Mouse (Mus musculus) spleen, adult 18-20 months (tissue): Measurements from ENCODE around the gene Cd274.
"Not testable (repeated sequence)": the region's sequence is repeated elsewhere in the genome, so short reads cannot be mapped to it uniquely, and the experiment has no call there.

ENCODE experiments used
- DNase-seq, 2 experiments: peaks; one replicate each; pipeline ENCODE4 v3.0.0; 2022; ENCODE audit warnings: mixed read lengths in 2 of 2

The Cd274 gene

GRCm38 (mm10) chr19:29396353-29396752 lies 29.1 kb downstream of the Cd274 start:
- no peak for DNase-seq

DNA sequence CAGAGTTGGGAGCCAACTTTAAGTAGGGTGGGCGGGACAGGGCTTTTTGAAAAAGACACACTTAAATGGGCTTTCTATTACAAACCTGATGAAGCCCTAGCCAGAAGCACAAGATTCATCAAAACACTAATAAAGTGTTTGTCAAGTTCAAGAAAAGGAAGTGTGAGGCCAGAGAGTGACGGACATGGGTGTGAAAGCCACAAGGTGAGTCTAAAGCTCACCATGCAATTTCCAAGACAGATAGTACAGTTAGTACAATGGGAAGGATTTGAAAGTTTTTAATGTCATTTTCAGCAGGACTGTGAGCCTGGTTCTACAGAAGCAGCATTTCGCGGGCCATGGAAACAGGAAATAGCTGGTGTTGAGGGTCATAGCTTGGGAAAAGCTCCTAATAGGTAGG lies 32.5 kb downstream of the Cd274 start:
- no peak for DNase-seq

GRCm38 (mm10) chr19:29400466-29400865 lies 33.2 kb downstream of the Cd274 start:
- no peak for DNase-seq

GRCm38 (mm10) chr19:29402621-29403020 lies 35.4 kb downstream of the Cd274 start:
- no peak for DNase-seq

- no peak for DNase-seq
These were observed 36.0 kb downstream of the Cd274 start for GRCm38 (mm10) chr19:29403251-29403650.

GRCm38 (mm10) chr19:29405388-29405787 lies 38.1 kb downstream of the Cd274 start:
- no peak for DNase-seq

- DNase-seq: no peak
These were observed 39.1 kb downstream of the Cd274 start for GRCm38 (mm10) chr19:29406042-29407017.

- no peak for DNase-seq
These were observed 43.4 kb downstream of the Cd274 start, which contains the start of gene Pdcd1lg2 for GRCm38 (mm10) chr19:29410619-29411018. TSS of gene Pdcd1lg2 (plus strand) at chr19:29410919.

DNA sequence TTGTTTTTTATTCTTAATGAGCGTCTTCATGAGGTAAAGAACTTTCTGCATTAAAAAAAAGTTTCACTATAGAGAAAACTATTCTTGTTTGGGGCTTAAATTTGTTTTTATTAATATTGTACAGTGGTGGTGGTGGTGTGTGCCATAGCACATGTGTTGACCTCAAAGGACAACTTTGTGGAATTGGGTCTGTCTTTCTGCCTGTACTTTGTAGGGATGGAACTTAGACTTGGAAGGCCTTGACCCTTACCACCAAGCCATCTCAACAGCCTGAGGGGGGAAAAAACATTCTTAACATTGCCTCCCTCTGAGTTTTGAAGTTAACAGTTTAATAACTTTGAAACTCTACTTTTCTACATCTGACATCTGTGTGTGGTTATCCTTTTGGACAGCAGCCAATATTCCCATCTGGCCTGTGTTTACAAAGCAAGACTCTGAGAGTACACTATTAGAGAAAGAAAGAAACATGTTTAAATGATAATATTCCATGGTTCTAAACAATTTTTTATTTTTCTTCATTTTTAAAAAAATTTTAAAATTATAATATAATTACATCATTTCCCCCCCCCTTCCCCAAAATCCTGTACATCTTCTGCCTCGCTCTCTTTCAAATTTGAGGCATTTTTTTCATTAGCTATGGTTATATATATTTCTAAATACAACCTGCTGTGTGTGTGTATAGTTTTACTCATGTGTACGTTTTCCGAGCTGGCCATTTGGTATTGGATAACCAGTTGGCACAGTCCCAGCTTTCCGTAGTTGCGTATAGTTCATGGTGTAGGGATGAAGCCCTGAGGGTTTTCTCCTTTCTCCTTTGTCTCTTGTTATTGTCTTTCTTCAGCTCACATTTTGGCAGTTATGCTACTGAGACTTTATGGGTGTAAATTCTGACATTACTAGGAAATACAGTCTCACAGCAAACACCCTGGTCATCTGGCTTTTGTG lies 45.5 kb downstream of the Cd274 start:
- DNase-seq: no peak

- no peak for DNase-seq
These were observed 47.3 kb downstream of the Cd274 start for GRCm38 (mm10) chr19:29414513-29414912.

DNA sequence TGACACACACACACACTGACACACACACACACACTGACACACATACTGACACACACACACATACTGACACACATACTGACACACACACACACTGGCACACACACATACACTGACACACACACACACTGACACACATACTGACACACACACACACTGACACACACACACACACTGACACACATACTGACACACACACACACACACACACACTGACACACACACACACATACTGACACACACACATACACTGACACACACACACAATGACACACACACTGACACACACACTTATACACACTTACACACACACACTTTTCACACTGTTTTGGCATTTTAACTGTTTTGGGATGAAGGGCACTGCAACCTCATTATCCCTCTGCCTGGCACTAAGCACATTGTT lies 47.7 kb downstream of the Cd274 start:
- DNase-seq: not testable (repeated sequence)

- no peak for DNase-seq
These were observed 49.2 kb downstream of the Cd274 start for GRCm38 (mm10) chr19:29416393-29416902.

- no peak for DNase-seq
These were observed 49.9 kb downstream of the Cd274 start for GRCm38 (mm10) chr19:29417188-29417587.

DNA sequence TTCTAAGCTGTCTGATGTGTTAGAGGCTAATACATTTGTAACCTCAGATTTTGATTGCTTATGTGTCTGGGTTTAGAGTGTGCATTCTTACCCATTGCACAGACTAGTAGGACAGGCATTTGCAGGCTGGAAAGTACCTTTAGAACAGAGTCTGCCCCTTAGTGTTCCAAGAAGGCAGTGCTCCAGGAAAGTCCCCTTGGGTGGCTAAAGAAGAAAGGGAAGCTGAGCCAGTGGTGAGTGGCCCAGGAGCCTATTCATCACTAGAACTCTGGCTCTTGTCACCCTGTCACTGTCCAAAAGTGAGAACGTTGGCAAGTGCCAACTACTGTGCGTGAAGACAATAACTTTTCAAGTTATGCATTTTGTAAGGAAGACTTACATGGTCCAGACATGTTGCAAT lies 50.6 kb downstream of the Cd274 start:
- DNase-seq: no peak

DNA sequence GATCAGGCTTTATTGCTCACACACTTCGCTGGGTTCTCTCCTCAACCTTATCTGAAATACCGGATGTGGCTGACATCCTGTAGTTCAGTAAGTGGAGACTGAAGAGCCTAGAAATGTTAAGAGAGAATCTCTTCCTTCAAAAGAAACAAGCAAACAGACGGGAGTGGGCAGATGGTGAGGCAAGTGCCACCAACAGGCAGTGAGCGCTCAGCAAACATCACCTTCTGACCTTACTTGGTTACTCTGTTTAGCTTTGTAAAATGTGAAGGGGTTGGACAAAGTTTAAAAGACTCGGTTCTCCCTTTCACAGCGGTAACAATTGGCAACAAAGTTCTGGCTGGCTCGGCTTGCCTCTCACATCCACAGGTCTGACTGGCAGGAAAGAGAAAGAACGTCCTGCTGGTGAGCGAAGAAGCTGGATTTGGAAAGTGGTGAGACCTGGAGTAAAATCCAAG lies 51.4 kb downstream of the Cd274 start:
- no peak for DNase-seq

GRCm38 (mm10) chr19:29419506-29419905 lies 52.3 kb downstream of the Cd274 start:
- no peak for DNase-seq

DNA sequence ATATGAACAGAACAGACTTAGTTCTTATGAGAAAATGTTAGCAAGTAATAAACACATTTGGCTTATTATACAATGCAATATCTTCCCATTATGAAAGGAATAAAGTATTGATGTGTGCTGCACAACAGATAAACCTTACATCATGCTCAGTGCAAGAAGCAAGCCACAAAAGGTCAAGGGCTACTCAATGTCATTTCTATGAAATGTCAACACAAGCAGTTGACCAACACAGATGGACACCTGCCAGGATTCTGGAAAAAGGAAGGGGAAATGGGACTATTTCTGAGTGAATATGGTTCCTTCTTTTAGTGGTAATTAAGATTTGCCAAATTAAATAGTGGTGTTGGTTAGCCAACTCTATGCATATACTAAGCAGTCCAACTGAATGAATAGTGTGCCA lies 52.7 kb downstream of the Cd274 start:
- DNase-seq: no peak

DNA sequence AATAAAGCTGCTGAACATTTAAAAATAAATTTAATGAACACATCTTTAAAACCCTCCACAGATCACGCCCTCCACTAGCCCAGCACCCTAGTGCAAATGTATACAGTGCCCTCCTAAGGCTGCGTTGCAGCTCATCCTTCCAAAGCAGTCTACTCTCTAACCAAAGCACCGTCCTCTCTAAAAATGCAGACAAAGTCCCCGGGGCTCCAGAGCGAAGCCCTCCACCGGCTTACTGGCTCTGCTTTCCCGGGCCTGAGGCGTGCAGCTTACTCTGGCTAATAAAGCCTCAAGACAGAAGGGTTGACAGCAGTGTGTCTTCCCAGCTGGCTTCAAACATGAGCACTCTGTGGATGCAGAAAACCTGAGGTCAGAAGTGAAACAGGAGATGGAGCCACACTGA lies 53.1 kb downstream of the Cd274 start:
- DNase-seq: no peak

- DNase-seq: no peak
These were observed 54.9 kb downstream of the Cd274 start for GRCm38 (mm10) chr19:29422013-29422645.

GRCm38 (mm10) chr19:29422796-29423195 lies 55.5 kb downstream of the Cd274 start:
- DNase-seq: no peak

DNA sequence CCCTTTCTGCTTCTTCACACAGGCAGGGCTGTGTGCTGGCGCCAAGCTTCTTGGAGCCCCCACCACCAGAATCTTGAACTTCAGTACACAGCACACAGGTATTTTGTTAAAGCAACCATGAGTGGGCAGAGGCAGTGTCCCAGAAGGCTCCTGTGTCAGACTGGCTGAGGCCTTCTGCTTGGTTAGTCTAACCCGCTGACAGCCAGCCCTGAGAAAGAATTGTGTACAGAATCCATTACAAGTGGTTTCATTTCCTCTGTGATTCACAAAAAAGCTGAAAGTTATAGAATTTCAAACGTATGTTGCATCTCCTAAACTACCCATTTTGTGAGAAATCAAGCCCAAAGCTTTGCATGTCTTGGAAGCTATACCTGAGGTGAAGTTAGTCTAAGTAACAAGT lies 63.3 kb downstream of the Cd274 start:
- DNase-seq: no peak

DNA sequence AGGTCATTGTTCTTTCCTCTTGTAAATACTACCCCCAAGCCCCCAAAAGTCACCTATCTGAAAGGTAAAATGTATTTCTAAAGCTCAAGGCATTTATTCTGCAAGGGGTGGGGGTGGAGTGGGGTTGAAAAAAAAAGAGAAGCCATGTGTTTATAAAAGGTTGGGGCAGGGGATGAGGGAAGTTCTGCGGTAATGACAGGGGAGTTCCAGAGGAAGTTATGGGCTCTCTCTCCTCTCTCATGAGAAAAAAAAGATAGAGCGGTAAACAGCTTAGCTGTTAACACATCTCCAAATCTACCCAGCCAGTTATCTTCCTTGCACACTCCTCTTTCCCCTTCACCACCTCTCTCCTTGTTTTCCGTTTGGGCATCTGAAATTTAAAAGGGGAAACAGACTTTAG lies 63.7 kb downstream of the Cd274 start:
- DNase-seq: no peak
